Mouse (Mus musculus): ENCODE data around the gene 4930572O03Rik.
"Not testable (repeated sequence)": the region's sequence is repeated elsewhere in the genome, so short reads cannot be mapped to it uniquely, and the experiment has no call there.

Gene 4930572O03Rik

DNA sequence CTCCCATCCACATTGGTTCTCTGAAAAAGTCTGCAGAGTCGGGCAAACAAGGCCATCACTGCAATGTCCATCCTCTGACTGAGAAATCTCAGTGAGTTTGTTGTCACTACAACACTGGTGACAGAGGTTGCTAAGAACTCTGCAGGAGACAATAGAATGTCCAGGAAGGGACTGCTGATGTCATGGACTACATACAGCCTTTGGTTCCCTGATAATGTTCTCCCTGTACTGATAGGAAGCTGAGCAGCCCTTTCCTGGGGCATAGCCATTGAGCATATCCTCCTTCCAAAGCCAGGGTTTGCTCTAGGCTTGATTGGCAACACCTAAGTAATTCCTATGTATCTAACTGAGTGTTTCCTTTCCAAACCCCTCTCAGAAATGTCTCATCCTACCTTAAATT lies at the start of gene 4930572O03Rik:
Gene 4930572O03Rik, minus strand, starts transcription at position 101 of the 400 bp plus-strand sequence.
- not testable (repeated sequence) for DNase-seq (ENCODE audit: extremely low spot score)

DNA sequence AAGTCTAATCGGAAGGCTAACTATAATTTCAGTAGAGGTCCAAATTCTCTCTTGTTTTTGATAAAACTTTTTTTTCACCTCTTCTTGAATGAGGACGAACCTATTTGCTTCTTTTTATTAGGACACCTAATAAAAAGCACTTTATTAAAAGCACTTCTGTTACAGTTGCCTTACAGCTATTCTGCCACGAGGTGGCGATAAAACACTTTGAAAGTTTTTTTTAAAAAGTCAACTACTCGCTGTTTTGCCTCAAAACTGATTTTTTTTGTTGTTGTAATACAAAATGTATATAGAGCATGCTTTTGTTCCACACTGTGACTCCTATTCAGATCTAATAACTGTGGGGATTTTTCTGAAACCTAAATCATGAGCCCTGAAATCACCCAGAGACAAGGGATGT lies 46.0 kb upstream of the 4930572O03Rik start:
- not testable (repeated sequence) for DNase-seq (ENCODE audit: extremely low spot score)

DNA sequence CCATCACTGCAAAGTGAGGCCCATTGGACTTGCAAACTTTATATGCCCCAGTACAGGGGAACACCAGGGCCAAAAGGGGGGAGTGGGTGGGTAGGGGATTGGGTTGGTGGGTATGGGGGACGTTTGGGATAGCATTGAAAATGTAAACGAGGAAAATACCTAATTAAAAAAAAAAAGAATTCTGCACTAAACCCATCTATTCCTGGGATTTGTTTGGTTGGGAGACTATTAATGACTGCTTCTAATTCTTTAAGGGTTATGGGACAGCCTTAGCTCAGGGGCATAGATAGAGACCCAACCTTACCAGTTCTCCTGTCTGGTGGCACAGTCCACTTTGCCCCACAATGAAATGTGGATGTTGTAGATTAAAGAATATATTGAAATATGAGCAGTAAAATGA lies 40.9 kb upstream of the 4930572O03Rik start:
- not testable (repeated sequence) for DNase-seq (ENCODE audit: extremely low spot score)

DNA sequence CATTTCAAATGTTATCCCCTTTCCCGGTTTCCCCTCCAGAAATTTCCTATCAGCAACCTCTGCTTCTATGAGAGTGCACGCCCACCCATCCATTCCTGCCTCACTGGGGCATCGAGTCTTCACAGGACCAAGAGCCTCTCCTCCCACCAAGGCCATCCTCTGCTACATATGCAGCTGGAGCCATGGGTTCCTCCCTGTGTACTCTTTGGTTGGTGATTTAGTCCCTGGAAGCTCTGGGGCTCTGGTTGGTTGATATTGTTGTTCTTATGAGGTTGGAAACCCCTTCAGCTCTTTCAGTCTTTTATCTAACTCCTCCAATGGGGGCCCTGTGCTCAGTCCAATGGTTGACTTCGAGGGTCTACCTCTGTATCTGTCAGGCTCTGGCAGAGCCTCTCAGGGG lies 35.0 kb upstream of the 4930572O03Rik start:
- peak; percentile 0 for DNase-seq (ENCODE audit: extremely low spot score)

DNA sequence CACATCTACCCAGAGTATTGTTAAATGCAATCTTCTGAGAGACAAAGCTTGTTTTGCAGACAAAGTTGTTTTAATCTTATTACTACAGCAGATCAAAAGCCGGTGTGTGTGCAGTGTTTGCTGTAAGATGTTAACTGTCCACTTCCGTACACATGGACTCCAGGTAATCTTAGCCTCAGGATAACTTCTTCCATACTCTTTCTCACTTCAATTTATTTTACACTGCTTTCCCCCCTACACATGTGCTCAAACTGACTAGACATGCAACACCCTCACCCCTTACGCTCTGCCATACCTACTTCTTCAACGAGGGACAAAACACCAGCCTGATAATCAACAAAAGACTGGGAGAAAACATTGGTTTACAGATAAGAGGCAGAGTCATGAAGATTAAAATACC lies 34.0 kb upstream of the 4930572O03Rik start:
- DNase-seq (ENCODE audit: extremely low spot score) = peak; percentile 16

DNA sequence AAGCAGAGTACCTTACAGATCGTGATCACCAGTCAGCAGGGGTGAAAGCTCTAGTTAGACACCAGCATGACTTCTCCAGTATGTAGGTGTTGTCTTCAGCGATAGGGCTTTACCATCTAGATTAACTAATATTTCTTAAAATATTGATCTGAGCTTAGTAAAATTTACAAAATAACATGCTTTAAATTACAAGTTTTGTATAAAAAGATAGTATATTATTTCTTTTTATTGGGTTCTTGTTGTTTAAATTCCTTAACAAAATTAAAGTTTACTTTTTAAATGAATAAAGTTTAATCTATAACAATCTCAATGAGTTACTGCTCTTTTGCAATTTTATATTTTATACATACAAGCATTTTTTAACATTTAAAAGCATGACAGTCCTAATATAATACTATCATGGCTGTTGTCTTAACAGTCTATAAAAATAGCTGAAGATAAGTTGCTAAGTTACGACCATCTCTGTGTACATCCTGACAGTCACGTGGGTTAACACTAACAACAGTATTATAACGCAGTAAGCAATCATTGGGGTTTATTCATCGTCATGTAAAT lies 32.9 kb upstream of the 4930572O03Rik start:
- DNase-seq (ENCODE audit: extremely low spot score) = not testable (repeated sequence)

DNA sequence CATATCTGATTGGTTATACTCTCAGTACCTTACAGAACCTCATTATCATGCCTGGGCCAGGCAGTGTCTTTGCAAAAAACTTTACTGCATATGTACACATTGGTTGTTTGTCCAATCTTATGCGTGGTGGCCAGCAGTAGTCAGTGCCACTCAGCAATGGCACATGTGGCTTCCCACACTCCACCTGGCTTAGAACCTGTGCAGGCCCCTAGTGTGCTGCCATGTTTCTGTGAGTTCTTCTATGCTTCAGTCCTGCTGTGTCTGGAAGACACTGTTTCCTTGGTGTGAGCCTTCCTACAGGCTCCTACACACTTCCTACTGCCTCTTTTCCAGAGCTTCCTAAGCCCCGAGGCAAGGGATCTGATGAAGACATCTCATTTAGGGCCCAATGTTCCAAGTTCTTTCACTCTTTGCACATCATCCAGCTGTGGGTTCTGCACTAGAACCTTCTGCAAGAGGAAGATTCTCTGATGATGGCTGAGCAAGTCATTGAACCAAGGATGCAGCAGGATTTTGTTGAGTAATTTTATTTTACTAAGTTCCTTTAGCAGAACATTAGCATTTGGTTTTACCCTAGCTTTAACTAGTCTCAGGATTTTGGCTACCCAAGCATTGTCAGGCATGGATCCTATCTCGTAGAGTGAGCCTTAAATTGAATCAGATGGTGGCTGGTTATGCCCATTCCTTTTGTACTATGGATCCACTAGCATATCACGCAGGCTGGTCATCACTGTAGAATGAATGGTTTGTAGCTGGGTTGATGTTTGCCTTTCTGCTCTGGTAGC lies 32.2 kb upstream of the 4930572O03Rik start:
- not testable (repeated sequence) for DNase-seq (ENCODE audit: extremely low spot score)

DNA sequence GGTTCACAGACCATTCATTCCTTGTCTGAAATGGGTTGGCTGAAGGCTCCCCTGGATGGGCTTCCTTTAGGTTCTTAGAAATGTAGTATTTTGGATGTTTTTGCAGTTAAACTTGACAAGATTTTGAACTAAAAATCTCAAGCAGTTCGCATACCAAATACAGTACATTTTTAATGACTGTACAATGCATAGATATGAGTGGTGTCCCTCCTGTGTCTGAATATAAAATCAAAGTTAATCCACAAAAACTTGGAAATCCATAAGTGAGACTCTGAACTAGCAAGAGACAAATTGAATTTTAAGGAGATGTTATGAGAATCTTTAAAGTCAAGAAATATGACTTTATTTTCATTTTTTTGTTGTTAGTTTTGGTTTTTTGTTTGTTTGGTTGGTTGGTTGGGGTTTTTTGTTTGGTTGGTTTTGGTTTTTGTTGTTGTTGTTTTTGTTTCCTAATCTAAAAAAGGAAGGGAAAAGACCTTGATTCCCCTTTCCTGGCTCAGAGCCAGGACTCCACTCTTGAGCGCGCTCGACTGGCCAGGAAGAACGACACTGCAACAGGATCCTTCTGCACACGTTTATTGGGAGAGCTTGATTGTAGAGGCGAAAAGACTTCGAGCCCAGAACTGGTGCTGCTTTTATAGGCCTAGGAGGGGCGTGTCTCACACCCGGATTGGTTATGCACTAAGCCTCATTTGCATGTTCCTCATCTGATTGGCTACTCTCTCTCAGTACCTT lies 24.6 kb upstream of the 4930572O03Rik start:
- DNase-seq (ENCODE audit: extremely low spot score) = not testable (repeated sequence)

DNA sequence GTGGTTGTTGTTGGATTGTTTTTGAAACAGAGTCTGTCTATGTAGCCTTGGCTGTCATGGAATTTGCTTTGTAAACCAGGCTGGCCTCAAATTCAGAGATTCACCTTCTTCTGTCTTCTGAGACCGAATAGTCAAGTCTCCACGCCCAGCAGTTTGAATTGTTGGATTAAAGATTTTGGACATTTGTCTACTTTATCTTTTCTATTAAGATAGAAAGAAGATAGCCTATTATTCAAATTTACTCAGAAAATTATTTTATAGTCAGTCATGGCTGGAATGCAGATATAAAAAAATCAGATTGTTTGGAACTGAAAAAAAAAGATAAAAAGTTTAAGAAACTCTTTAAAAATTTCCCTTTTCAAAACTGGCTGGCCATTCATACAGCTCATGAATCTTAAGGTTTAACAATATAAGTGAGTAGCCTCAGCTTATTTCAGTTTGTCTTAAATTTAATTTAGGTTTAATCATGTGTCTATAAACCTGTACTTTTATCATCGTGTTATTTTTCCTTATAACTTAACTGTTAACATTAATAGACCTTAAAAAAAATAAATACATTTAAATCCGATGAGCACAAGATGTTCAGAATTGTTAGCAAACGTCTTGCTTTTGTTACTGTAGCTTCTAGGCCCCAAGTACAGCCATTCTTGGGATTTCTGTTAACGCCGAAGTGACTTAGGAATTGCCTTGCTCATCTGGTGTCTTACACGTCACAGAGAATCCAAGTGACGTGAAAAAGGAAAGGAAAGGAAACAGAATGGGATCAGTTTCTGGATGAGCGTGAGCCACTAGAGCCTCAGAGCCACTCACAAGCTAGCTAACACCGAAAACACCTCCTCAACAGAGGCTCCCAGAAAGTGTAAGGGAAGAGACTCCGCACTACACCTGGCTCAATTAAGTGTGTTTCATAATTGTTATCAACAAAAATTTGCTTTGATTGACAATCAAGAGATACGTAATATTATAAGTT lies 23.4 kb upstream of the 4930572O03Rik start:
- peak; percentile 22 for DNase-seq (ENCODE audit: extremely low spot score)

DNA sequence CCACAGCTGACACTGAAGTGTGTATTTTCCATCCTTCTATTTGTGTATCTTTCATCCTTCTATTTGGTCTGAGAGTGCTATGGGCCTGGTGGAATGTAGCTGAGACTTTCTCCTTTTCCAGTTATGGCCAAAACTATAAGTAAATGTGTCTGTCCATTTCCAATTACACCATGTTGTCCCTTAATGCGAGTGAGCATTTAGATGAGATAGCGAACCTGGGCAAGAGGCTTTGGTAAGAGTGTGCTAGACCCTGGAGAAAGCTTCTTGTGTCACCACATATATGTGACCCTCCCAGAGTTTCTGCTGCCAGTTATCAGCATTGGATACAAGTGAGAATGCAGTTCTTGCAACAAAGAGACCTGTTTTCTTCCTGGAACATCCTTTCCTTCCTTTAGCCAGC lies 22.0 kb upstream of the 4930572O03Rik start:
- DNase-seq (ENCODE audit: extremely low spot score) = peak; percentile 11

DNA sequence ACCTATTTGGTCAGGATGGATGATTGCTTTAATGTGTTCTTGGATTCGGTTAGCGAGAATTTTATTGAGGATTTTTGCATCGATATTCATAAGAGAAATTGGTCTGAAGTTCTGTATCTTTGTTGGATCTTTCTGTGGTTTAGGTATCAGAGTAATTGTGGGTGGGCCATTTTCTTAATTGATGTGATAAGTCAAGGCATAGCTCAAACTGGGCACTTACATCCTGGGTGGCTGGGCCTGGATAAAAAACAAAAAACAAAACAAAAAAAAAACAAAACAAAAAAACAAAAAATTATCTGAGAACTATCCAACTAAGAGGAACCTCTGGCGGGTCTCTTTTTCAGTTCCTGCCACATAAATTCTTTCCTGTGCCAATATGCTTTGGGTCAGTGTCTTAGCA lies 20.9 kb upstream of the 4930572O03Rik start:
- DNase-seq (ENCODE audit: extremely low spot score) = peak; percentile 0

DNA sequence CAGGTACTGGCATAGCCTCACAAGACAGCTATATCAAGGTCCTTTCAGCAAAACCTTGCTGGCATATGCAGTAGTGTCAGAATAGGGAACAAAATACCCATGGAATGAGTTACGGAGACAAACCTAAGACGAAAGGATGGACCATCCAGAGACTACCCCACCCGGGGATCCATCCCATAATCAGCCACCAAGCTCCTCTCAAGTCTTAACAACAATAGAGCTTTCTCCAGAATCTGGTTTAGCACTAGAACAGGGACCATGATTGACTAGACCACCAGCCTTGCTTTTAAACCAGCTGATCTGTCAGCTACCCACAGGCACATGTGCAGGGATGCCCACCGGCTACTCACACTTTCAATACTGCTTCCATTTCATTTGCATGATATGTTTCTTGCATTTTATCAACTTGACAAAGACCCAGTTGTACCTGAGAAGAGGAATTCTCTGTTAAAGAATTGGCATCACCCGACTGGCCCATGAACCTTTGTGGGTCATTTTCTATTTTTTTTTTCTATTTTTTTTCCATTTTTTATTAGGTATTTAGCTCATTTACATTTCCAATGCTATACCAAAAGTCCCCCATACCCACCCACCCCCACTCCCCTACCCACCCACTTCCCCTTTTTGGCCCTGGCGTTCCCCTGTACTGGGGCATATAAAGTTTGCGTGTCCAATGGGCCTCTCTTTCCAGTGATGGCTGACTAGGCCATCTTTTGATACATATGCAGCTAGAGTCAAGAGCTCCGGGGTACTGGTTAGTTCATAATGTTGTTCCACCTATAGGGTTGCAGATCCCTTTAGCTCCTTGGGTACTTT lies 17.8 kb upstream of the 4930572O03Rik start:
- DNase-seq (ENCODE audit: extremely low spot score) = peak; percentile 1

DNA sequence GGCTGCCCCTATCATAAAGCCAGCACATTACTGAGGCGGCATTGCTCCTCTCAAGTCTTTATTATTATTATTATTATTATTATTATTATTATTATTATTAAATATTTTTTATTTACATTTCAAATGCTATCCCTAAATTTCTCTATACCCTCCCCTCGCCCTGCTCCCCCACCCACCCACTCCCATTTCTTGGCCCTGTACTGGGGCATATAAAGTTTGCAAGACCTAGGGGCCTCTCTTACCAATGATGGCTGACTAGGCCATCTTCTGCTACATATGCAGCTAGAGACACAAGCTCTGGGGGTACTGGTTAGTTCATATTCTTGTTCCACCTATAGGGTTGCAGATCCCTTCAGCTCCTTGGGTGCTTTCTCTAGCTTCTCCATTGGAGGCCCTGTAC lies 17.1 kb upstream of the 4930572O03Rik start:
- DNase-seq (ENCODE audit: extremely low spot score) = not testable (repeated sequence)

DNA sequence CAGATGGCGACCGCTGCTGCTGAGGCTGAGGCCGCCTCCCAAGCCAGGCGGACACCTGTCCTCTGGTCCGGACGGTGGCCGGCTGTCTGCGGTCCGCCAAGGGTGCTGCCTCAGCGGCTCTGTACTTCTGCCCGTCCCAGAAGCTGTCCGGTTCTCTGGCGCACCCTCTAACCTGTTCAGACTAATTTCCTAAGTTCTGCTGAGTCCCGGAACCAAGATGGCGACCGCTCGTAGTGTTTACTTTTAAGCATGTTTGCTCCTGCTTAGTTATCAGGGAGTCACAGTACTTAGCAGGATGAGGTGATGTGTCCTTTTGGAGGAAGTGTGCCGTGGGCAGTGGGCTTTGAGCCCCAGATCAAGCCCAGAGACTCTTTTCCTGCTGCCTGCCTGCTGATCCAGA lies 13.9 kb upstream of the 4930572O03Rik start:
- DNase-seq (ENCODE audit: extremely low spot score) = peak; percentile 0

DNA sequence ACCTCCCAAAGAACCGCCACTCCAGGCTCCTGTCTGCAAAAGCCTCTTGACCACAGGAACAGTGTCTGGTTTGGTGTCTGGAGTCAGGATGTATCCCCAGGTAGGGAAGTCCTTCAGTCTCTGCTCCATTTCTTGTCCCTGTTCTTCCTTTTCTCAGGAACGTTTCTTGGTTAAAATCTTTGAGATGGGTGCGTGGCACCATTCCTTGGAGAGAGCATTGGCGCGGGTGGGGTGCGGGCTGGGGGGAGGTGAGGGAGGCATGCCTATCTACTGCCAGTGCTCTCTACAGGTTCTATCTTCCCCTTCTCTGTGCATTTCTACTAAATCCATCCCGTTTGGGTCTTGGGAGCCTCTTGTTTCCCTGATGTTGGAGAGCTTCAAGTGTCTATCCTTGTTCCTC lies 7.0 kb upstream of the 4930572O03Rik start:
- not testable (repeated sequence) for DNase-seq (ENCODE audit: extremely low spot score)

DNA sequence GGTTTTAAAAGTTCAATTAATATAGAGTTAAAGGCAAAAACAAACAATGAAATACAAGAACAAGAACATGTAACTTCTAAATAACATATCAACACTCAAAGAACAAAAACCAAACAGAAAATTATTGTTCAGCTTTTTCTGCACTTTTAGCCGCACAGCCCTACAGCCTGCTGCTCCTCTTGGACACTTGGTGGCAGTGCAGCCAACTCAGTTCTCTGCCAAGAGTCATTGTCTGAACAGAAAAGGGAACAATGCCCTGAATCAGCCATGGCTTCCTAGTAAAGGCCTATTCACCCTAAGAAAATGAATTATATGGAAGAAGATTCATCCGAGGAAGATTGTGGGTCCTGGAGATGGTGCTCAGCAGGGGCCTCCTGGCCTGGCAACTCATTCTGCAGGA lies 4.5 kb downstream of the 4930572O03Rik start:
- not testable (repeated sequence) for DNase-seq (ENCODE audit: extremely low spot score)

DNA sequence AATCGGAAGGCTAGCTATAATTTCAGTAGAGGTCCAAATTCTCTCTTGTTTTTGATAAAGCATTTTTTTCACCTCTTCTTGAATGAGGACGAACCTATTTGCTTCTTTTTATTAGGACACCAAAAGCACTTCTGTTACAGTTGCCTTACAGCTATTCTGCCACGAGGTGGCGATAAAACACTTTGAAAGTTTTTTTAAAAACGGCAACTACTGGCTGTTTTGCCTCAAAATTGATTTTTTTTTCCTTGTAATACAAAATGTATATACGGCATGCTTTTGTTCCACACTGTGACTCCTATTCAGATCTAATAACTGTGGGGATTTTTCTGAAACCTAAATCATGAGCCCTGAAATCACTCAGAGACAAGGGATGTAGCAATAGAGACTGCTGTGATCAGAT lies 11.2 kb downstream of the 4930572O03Rik start:
- DNase-seq (ENCODE audit: extremely low spot score) = not testable (repeated sequence)

DNA sequence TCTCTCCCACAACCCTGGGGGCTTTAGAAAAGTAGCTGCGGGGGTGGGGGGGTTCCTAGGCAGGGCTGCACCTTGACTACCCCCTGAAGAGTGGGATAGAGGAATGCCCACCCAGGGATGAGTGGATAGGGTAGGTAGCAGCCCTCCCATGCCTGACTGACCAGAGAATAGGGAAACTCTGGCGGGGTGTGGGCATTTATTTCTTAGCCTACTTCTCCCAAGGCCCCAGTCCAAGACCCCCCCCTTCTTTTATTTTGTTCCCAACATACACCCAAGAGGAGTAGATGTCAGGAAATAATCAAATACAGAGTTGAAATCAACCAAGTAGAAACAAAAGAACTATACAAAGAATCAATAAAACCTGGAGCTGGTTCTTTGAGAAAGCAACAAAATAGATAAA lies 19.2 kb downstream of the 4930572O03Rik start:
- DNase-seq (ENCODE audit: extremely low spot score) = not testable (repeated sequence)

DNA sequence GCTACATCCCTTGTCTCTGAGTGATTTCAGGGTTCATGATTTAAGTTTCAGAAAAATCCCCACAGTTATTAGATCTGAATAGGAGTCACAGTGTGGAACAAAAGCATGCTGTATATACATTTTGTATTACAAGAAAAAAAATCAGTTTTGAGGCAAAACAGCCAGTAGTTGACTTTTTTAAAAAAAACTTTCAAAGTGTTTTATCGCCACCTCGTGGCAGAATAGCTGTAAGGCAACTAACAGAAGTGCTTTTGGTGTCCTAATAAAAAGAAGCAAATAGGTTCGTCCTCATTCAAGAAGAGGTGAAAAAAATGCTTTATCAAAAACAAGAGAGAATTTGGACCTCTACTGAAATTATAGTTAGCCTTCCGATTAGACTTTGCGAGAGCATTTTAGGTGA lies 26.8 kb downstream of the 4930572O03Rik start:
- not testable (repeated sequence) for DNase-seq (ENCODE audit: extremely low spot score)

DNA sequence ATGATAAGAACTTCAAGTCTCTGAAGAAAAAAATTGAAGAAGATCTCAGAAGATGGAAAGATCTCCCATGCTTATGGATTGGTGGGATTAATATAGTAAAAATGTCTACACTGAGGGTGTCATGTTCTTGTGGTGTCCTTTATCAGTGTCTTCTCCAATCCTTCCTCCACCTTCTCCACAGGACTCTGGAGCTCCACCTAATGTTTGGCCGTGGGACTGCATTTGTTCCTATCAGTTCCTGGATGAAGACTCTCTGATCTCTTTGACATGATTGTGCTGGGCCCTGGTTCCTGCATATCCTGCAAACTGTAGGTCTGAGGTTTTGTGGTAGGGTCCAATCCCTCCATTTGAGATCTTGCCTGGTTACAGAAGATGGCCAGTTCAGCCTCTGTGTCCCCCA lies 28.7 kb downstream of the 4930572O03Rik start:
- DNase-seq (ENCODE audit: extremely low spot score) = not testable (repeated sequence)

DNA sequence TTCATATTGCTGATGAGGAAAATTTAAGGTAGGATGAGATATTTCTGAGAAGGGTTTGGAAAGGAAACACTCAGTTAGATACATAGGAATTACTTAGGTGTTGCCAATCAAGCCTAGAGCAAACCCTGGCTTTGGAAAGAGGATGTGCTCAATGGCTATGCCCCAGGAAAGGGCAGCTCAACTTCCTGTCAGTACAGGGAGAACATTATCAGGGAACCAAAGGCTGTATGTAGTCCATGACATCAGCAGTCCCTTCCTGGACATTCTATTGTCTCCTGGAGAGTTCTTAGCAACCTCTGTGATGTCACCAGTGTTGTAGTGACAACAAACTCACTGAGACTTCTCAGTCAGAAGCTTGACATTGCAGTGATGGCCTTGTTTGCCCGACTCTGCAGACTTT lies 38.1 kb downstream of the 4930572O03Rik start, which contains the start of gene Speer4d:
Gene Speer4d, plus strand, starts transcription at position 301 of the 400 bp plus-strand sequence.
- DNase-seq (ENCODE audit: extremely low spot score) = not testable (repeated sequence)
